Mouse (Mus musculus) MEL (cell line): ENCODE data around the gene Nfkbie. TPM values are rescaled to one million over a fixed set of nuclear protein-coding genes. Genes with fewer than 3 reads are reported as not detected.

Experiments
- DNase-seq: peaks from one replicate; pipeline ENCODE4 v3.0.0; 2011; ENCODE audit warnings: low read depth, low spot score
- H3K27ac ChIP-seq: 2 replicates; pipeline ENCODE4 v1.5.1; 2012; ENCODE audit warnings: low read depth, mild to moderate bottlenecking, control low read depth, low read length, moderate library complexity; ENCODE audit not compliant: control insufficient read depth
- H3K27me3 ChIP-seq, 2 experiments: fragments of 150-350 bp in 1 of 2; sonication (generic) in 1 of 2; 2 replicates each; pipeline ENCODE4 v1.6.1; 2012; ENCODE audit warnings: low read length in 2 of 2, mild to moderate bottlenecking in 2 of 2, improper control_type of control experiment in 1 of 2, moderate library complexity in 1 of 2; ENCODE audit not compliant: insufficient read depth in 2 of 2, control insufficient read depth in 1 of 2
- H3K36me3 ChIP-seq, 2 experiments: 2 replicates each; pipeline ENCODE4 v1.6.1; 2012 to 2014; ENCODE audit warnings: low read length in 2 of 2, improper control_type of control experiment in 1 of 2, inconsistent platforms in 1 of 2, mild to moderate bottlenecking in 1 of 2; ENCODE audit not compliant: insufficient read depth in 2 of 2, control insufficient read depth in 1 of 2
- H3K4me1 ChIP-seq, 2 experiments: fragments of 150-350 bp in 1 of 2; sonication (generic) in 1 of 2; 2 replicates each; pipeline ENCODE4 v1.6.1; 2012; ENCODE audit warnings: low read length in 2 of 2, improper control_type of control experiment in 1 of 2, mild to moderate bottlenecking in 1 of 2; ENCODE audit not compliant: insufficient read depth in 2 of 2, control insufficient read depth in 1 of 2
- H3K4me3 ChIP-seq, 2 experiments: fragments of 150-350 bp in 1 of 2; sonication (generic) in 1 of 2; 2 replicates each; pipeline ENCODE4 v1.5.1; 2012; ENCODE audit warnings: low read depth in 2 of 2, low read length in 2 of 2, mild to moderate bottlenecking in 2 of 2, moderate library complexity in 2 of 2, control low read depth in 1 of 2, improper control_type of control experiment in 1 of 2; ENCODE audit not compliant: control insufficient read depth in 1 of 2, insufficient read depth in 1 of 2
- H3K79me2 ChIP-seq: 2 replicates; pipeline ENCODE4 v1.6.1; 2012; ENCODE audit warnings: mild to moderate bottlenecking, low read length, moderate library complexity; ENCODE audit not compliant: control insufficient read depth, poor library complexity, insufficient read depth
- H3K9ac ChIP-seq: 2 replicates; pipeline ENCODE4 v1.6.1; 2012; ENCODE audit warnings: low read depth, mild to moderate bottlenecking, control low read depth, low read length, moderate library complexity; ENCODE audit not compliant: control insufficient read depth, poor library complexity, severe bottlenecking
- H3K9me3 ChIP-seq: fragments of 150-350 bp; sonication (generic); replicated peaks from 2 replicates; pipeline ENCODE4 v1.6.1; 2012; ENCODE audit warnings: mild to moderate bottlenecking, low read length, improper control_type of control experiment, moderate library complexity; ENCODE audit not compliant: insufficient read depth
- CHD2 ChIP-seq: IDR thresholded peaks from 2 replicates; pipeline ENCODE4 v1.6.1; 2011; ENCODE audit warnings: low read length, improper control_type of control experiment
- CTCF ChIP-seq, 3 experiments: IDR thresholded peaks in 2 of 3; conservative IDR thresholded peaks in 1 of 3; 2 replicates each; pipeline ENCODE4 v1.5.1; 2011 to 2012; ENCODE audit warnings: low read length in 3 of 3, low read depth in 2 of 3, mild to moderate bottlenecking in 2 of 3, improper control_type of control experiment in 1 of 3, inconsistent platforms in 1 of 3, mixed read lengths in 1 of 3, moderate library complexity in 1 of 3; ENCODE audit not compliant: control insufficient read depth in 1 of 3, insufficient read depth in 1 of 3, poor library complexity in 1 of 3, severe bottlenecking in 1 of 3
- ELF1 ChIP-seq: IDR thresholded peaks from 2 replicates; pipeline ENCODE4 v1.6.1; 2014; ENCODE audit warnings: low read depth, mild to moderate bottlenecking, inconsistent platforms, low read length, improper control_type of control experiment, moderate library complexity
- EP300 ChIP-seq, 2 experiments: IDR thresholded peaks; 2 replicates each; pipeline ENCODE4 v1.6.1; 2011; ENCODE audit warnings: improper control_type of control experiment in 2 of 2, low read length in 2 of 2, low read depth in 1 of 2, mild to moderate bottlenecking in 1 of 2
- ETS1 ChIP-seq: IDR thresholded peaks from 2 replicates; pipeline ENCODE4 v1.6.1; 2012; ENCODE audit warnings: low read depth, mild to moderate bottlenecking, inconsistent platforms, low read length, improper control_type of control experiment, moderate library complexity
- GABPA ChIP-seq: IDR thresholded peaks from 2 replicates; pipeline ENCODE4 v1.6.1; 2012; ENCODE audit warnings: low read depth, mild to moderate bottlenecking, inconsistent platforms, low read length, improper control_type of control experiment, moderate library complexity
- JUND ChIP-seq: IDR thresholded peaks from 2 replicates; pipeline ENCODE4 v1.6.1; 2011; ENCODE audit warnings: low read depth, mild to moderate bottlenecking, improper control_type of control experiment, low read length
- MAFK ChIP-seq: IDR thresholded peaks from 2 replicates; pipeline ENCODE4 v1.6.1; 2011; ENCODE audit warnings: low read depth, mild to moderate bottlenecking, low read length, improper control_type of control experiment, borderline replicate concordance
- MAX ChIP-seq: IDR thresholded peaks from 2 replicates; pipeline ENCODE4 v1.6.1; 2011; ENCODE audit warnings: low read length, improper control_type of control experiment
- MAZ ChIP-seq: IDR thresholded peaks from 2 replicates; pipeline ENCODE4 v1.6.1; 2012; ENCODE audit warnings: low read depth, mild to moderate bottlenecking, inconsistent platforms, low read length, improper control_type of control experiment
- MEF2A ChIP-seq: IDR thresholded peaks from 2 replicates; pipeline ENCODE4 v1.6.1; 2014; ENCODE audit warnings: low read depth, mild to moderate bottlenecking, inconsistent platforms, low read length, improper control_type of control experiment; ENCODE audit not compliant: poor library complexity, insufficient replicate concordance, severe bottlenecking; ENCODE audit errors: extremely low read depth
- MXI1 ChIP-seq: IDR thresholded peaks from 2 replicates; pipeline ENCODE4 v1.6.1; 2011; ENCODE audit warnings: mild to moderate bottlenecking, low read depth, low read length, improper control_type of control experiment
- NELFE ChIP-seq: IDR thresholded peaks from 2 replicates; pipeline ENCODE4 v1.6.1; 2011; ENCODE audit warnings: low read depth, low read length, improper control_type of control experiment
- POLR2AphosphoS2 ChIP-seq: IDR thresholded peaks from 2 replicates; pipeline ENCODE4 v1.6.1; 2011; ENCODE audit warnings: low read length, improper control_type of control experiment
- POLR2AphosphoS5 ChIP-seq: IDR thresholded peaks from 2 replicates; pipeline ENCODE4 v1.6.1; 2012; ENCODE audit warnings: low read depth, borderline replicate concordance, mild to moderate bottlenecking, inconsistent platforms, low read length, moderate library complexity, mixed read lengths
- RAD21 ChIP-seq: IDR thresholded peaks from 2 replicates; pipeline ENCODE4 v1.6.1; 2011; ENCODE audit warnings: mild to moderate bottlenecking, low read depth, low read length, improper control_type of control experiment
- RCOR1 ChIP-seq: IDR thresholded peaks from 2 replicates; pipeline ENCODE4 v1.6.1; 2012; ENCODE audit warnings: low read depth, mild to moderate bottlenecking, inconsistent platforms, low read length, improper control_type of control experiment
- SMC3 ChIP-seq: IDR thresholded peaks from 2 replicates; pipeline ENCODE4 v1.6.1; 2011; ENCODE audit warnings: low read depth, low read length, improper control_type of control experiment
- TBP ChIP-seq: IDR thresholded peaks from 2 replicates; pipeline ENCODE4 v1.8.0; 2011; ENCODE audit warnings: low read depth, low read length, improper control_type of control experiment
- TCF12 ChIP-seq: IDR thresholded peaks from 2 replicates; pipeline ENCODE4 v1.6.1; 2014; ENCODE audit warnings: low read depth, mild to moderate bottlenecking, inconsistent platforms, low read length, improper control_type of control experiment, moderate library complexity
- UBTF ChIP-seq: IDR thresholded peaks from 2 replicates; pipeline ENCODE4 v1.6.1; 2012; ENCODE audit warnings: low read depth, mild to moderate bottlenecking, inconsistent platforms, low read length, improper control_type of control experiment, moderate library complexity, borderline replicate concordance; ENCODE audit not compliant: insufficient read depth
- USF2 ChIP-seq, 2 experiments: IDR thresholded peaks; 2 replicates each; pipeline ENCODE4 v1.6.1; 2011 to 2012; ENCODE audit warnings: improper control_type of control experiment in 2 of 2, low read length in 2 of 2, borderline replicate concordance in 1 of 2, inconsistent platforms in 1 of 2, low read depth in 1 of 2, mild to moderate bottlenecking in 1 of 2; ENCODE audit not compliant: insufficient read depth in 1 of 2
- ZMIZ1 ChIP-seq: IDR thresholded peaks from 2 replicates; pipeline ENCODE4 v1.6.1; 2012; ENCODE audit warnings: low read depth, mild to moderate bottlenecking, inconsistent platforms, low read length, improper control_type of control experiment, moderate library complexity
- polyA plus RNA-seq, 2 experiments: library from polyadenylated mRNA; stranded (reverse) in 1 of 2; unstranded in 1 of 2; fragments of >175 nt in 1 of 2; fragments of >200 nt in 1 of 2; gene quantifications; 2 replicates each; pipeline versions ENCODE4 v1.2.1 to v1.2.4; 2012; ENCODE audit warnings: low replicate concordance in 2 of 2, low read depth in 1 of 2; ENCODE audit not compliant: insufficient read length in 2 of 2, insufficient read depth in 1 of 2, missing spikeins in 1 of 2
- total RNA-seq: library from RNA; depleted of rRNA; stranded (reverse); fragments of 300-350 nt; gene quantifications from 2 replicates; pipeline ENCODE4 v1.2.3, GENCODE M21; 2012

Gene Nfkbie
- total and polyA plus RNA-seq, 3 experiments = 2.7 to 5.7 TPM; not detected in 1

GRCm38 (mm10) chr17:45585725-45586448, 30.4 kb downstream of the Nfkbie start:
- Histone ChIP-seq H3K27me3 (no peaks in the 10 kb centered on the region), H3K4me3 (no peak overlapping the region), H3K27ac (no peak overlapping the region), H3K9me3 (no peaks in the 10 kb centered on the region), H3K9ac (no peak overlapping the region), H3K4me1 (peaks cover 14 to 30% of the 10 kb centered on the region in 2 experiments), H3K79me2 (peaks cover 1% of the 10 kb centered on the region; the same call in 1 of the 2 replicates), H3K36me3 (peaks cover 7 to 19% of the 10 kb centered on the region in 2 experiments; a peak in 3 of 4 replicates)
- TF ChIP-seq TBP (no peak), MAX (no peak), POLR2AphosphoS2 (no peak)
- no peak for DNase-seq

GRCm38 (mm10) chr17:45586449-45586837, 30.9 kb downstream of the Nfkbie start:
- TF ChIP-seq CTCF (IDR thresholded peaks at IDR 0.05 in 2 of 3, conservative IDR thresholded peaks at IDR 0.05 in 1 of 3; ENCODE audit: control insufficient read depth in 1 of 3, insufficient read depth in 1 of 3, low read depth in 2 of 3, low read length in 3 of 3, poor library complexity in 1 of 3, severe bottlenecking in 1 of 3) (peak; percentile 58 to 78 (median 67)), MAX (no peak), SMC3 (0 out of 2 replicates have a peak, but pooled peaks have one; percentile 9)
- H3K4me1 ChIP-seq = peaks cover 12 to 27% of the 10 kb centered on the region in 2 experiments
- no peak overlapping the region for H3K27ac ChIP-seq
- no peaks in the 10 kb centered on the region for H3K27me3 ChIP-seq
- DNase-seq = peak; percentile 75
- H3K36me3 ChIP-seq = peaks cover 8 to 16% of the 10 kb centered on the region in 2 experiments; a peak in 3 of 4 replicates
- peaks cover 3% of the 10 kb centered on the region; the same call in 1 of the 2 replicates for H3K79me2 ChIP-seq
- H3K9ac ChIP-seq = no peak overlapping the region
- no peaks in the 10 kb centered on the region for H3K9me3 ChIP-seq
- no peak overlapping the region for H3K4me3 ChIP-seq

GRCm38 (mm10) chr17:45588370-45588769, 32.9 kb downstream of the Nfkbie start:
- Histone ChIP-seq H3K4me1 (peaks cover 10 to 27% of the 10 kb centered on the region in 2 experiments), H3K36me3 (peaks cover 8 to 21% of the 10 kb centered on the region in 2 experiments; a peak in 3 of 4 replicates), H3K79me2 (peaks cover 20% of the 10 kb centered on the region), H3K9ac (no peak overlapping the region), H3K27me3 (no peaks in the 10 kb centered on the region), H3K27ac (no peak overlapping the region), H3K9me3 (no peaks in the 10 kb centered on the region), H3K4me3 (no peak overlapping the region)
- DNase-seq = no peak
- TF ChIP-seq RAD21 = no peak
- no peak for TF ChIP-seq RCOR1
- TF ChIP-seq NELFE = no peak
- TF ChIP-seq ETS1 = no peak
- no peak for TF ChIP-seq TCF12
- TF ChIP-seq EP300 (IDR thresholded peaks at IDR 0.05; ENCODE audit: low read depth in 1 of 2, low read length in 2 of 2) = no peak
- TF ChIP-seq POLR2AphosphoS5 = no peak
- TF ChIP-seq CTCF (IDR thresholded peaks at IDR 0.05 in 2 of 3, conservative IDR thresholded peaks at IDR 0.05 in 1 of 3; ENCODE audit: control insufficient read depth in 1 of 3, insufficient read depth in 1 of 3, low read depth in 2 of 3, low read length in 3 of 3, poor library complexity in 1 of 3, severe bottlenecking in 1 of 3) = no peak
- no peak for TF ChIP-seq USF2 (IDR thresholded peaks at IDR 0.05; ENCODE audit: borderline replicate concordance in 1 of 2, insufficient read depth in 1 of 2, low read depth in 1 of 2, low read length in 2 of 2)
- no peak for TF ChIP-seq MAZ
- TF ChIP-seq ELF1 = no peak
- no peak for TF ChIP-seq MXI1
- TF ChIP-seq ZMIZ1 = no peak
- TF ChIP-seq JUND = no peak
- no peak for TF ChIP-seq MAFK
- TF ChIP-seq UBTF = no peak
- no peak for TF ChIP-seq MEF2A
- TF ChIP-seq GABPA = no peak
- no peak for TF ChIP-seq CHD2
